Mouse (Mus musculus) bone marrow, adult 2 months (tissue): ENCODE measurements around the gene Cnn2.

ENCODE experiments used
- CTCF ChIP-seq: fragments of 200-500 bp; IDR thresholded peaks from 2 replicates; pipeline ENCODE4 v1.5.1; 2011; ENCODE audit warnings: low read length, control low read depth; ENCODE audit not compliant: control insufficient read depth, insufficient read depth
- POLR2A ChIP-seq: fragments of 200-500 bp; IDR thresholded peaks from 2 replicates; pipeline ENCODE4 v1.6.1; 2011; ENCODE audit warnings: low read depth, mild to moderate bottlenecking, control low read depth, low read length, borderline replicate concordance; ENCODE audit not compliant: control insufficient read depth

- TF ChIP-seq CTCF (peak; percentile 97), POLR2A (peak; percentile 48; the same call in 1 of the 2 replicates)
These were observed 28.4 kb upstream of the Cnn2 start, which contains the start of gene Wdr18 for GRCm38 (mm10) chr10:79959847-79960601.
